Mouse (Mus musculus) stomach, embryonic 16.5 days (tissue): Measurements from ENCODE around the gene Nrf1. TPM values are rescaled to one million over a fixed set of nuclear protein-coding genes. Genes with fewer than 3 reads are reported as not detected.

ENCODE experiments used
- ATAC-seq: fragments of 200-750 bp; cut with Nextera tagmentation; 2 replicates; pipeline ENCODE4 v1.8.0; 2017; ENCODE audit warnings: moderate number of reproducible peaks, moderate TSS enrichment; ENCODE audit not compliant: insufficient read depth, low FRiP score
- H3K27ac ChIP-seq: fragments of 300-500 bp; sonication (generic); 2 replicates; pipeline ENCODE4 v1.5.1; 2014; ENCODE audit warnings: low read length
- H3K27me3 ChIP-seq: fragments of 300-500 bp; sonication (generic); 2 replicates; pipeline ENCODE4 v1.6.1; 2014; ENCODE audit warnings: low read length, control low read depth, mixed read lengths; ENCODE audit not compliant: control insufficient read depth, insufficient read depth
- H3K36me3 ChIP-seq: fragments of 300-500 bp; sonication (generic); 2 replicates; pipeline ENCODE4 v1.6.1; 2014; ENCODE audit warnings: low read length; ENCODE audit not compliant: control insufficient read depth, insufficient read depth
- H3K4me1 ChIP-seq: fragments of 300-500 bp; sonication (generic); 2 replicates; pipeline ENCODE4 v1.6.1; 2014; ENCODE audit warnings: low read length, control low read depth, mixed read lengths; ENCODE audit not compliant: control insufficient read depth, insufficient read depth
- H3K4me2 ChIP-seq: fragments of 300-500 bp; sonication (generic); 2 replicates; pipeline ENCODE4 v1.6.1; 2014; ENCODE audit warnings: low read depth, low read length, mixed read lengths
- H3K4me3 ChIP-seq: fragments of 300-500 bp; sonication (generic); replicated peaks from 2 replicates; pipeline ENCODE4 v1.5.1; 2014; ENCODE audit warnings: mild to moderate bottlenecking, low read length
- H3K9ac ChIP-seq: fragments of 300-500 bp; sonication (generic); 2 replicates; pipeline ENCODE4 v1.6.1; 2014; ENCODE audit warnings: low read length
- H3K9me3 ChIP-seq: fragments of 300-500 bp; sonication (generic); replicated peaks from 2 replicates; pipeline ENCODE4 v1.6.1; 2016; ENCODE audit warnings: low read length, control low read depth; ENCODE audit not compliant: control insufficient read depth
- WGBS: fragments of 180-500 bp; shearing (Covaris S2); extraction: QIAGEN DNeasy Blood & Tissue Kit; methylation state at CpG from one replicate; pipeline ENCODE4 v1.1.7; 2014; 5-methylcytosine and 5-hydroxymethylcytosine counted together
- polyA plus RNA-seq: library from polyadenylated mRNA; unstranded; fragments of >200 nt; fragmentation: Nextera tagmentation; extraction: Ambion mirVana; gene quantifications from 2 replicates; pipeline ENCODE4 v1.2.1, GENCODE M21; 2015

The Nrf1 gene
- polyA plus RNA-seq, 1 experiment from 2014 or later: 45.4 TPM

DNA sequence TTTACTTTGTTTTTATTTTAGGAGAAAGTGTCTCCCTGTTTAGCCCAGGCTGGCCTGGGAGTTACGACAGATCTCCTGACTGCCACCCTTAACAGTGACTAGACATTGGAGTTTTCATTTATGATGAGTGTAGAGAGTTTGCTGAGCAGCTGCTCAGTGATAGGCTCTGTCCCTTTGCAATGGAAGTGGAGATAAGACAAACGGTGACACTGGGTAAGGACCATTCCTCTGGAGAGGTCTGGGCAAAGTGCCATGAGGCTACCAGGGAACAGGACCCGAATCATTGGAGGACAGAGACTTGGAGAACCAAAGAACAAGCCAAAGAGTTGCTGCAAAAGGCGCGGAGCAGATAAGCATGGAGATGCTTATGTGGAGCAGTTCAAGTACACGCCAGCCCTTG, 100.0 kb downstream of the Nrf1 start:
- Histone ChIP-seq H3K9me3 (no peaks in the 10 kb centered on the region), H3K9ac (no peak overlapping the region), H3K27ac (no peak overlapping the region), H3K27me3 (no peaks in the 10 kb centered on the region), H3K4me2 (no peak overlapping the region), H3K36me3 (peaks cover 2% of the 10 kb centered on the region; the same call in 1 of the 2 replicates), H3K4me1 (no peaks in the 10 kb centered on the region), H3K4me3 (no peak overlapping the region)
- ATAC-seq: no peak
- 79% methylated on average over 6 of the region's 6 CpGs for WGBS

DNA sequence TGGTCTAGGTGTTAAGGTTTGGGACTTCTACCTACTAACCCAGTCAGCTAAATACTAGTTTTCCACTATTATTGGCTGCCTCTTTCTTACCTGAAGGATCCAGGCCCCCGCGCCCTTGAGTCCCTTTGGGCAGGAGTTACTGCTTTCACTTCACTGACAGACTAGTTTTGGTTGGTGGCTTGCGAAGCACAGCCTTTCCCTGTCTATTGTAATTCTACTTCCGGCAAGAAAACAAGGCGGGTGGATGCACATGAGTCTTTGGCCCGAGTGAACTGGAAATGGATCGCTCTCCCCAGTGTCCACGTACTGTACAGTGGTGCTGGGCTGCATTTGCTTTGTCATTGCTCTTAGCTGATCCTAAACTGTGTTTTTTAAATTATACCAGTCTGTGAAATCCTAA, 102.7 kb downstream of the Nrf1 start:
- Histone ChIP-seq H3K36me3 (no peaks in the 10 kb centered on the region), H3K4me1 (no peaks in the 10 kb centered on the region), H3K27me3 (no peaks in the 10 kb centered on the region), H3K9ac (no peak overlapping the region), H3K4me2 (no peak overlapping the region), H3K4me3 (no peak overlapping the region), H3K27ac (no peak overlapping the region), H3K9me3 (no peaks in the 10 kb centered on the region)
- ATAC-seq: no peak
- WGBS: 91% methylated on average over 8 of the region's 8 CpGs

DNA sequence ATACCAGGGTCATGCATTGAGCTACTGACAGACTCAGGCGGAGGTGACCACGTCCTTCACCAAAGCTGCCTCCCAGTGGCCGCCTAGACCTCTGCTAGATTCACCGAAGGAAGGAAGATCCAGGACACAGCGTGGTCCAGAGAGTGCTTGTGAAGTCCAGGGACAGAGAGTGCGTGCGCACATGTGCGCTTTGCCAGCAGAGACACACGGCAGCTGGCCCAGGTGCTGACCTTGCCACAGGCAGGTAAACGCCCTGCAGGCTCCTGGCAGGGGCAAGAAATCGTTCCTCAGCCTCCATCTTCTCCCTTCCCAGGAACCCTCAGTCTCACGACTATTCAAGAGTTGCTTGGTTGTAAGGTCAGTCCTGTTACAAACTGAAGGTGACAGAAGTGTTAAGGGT, 104.4 kb downstream of the Nrf1 start:
- H3K4me3 ChIP-seq: no peak overlapping the region
- no peak for ATAC-seq
- no peaks in the 10 kb centered on the region for H3K36me3 ChIP-seq
- H3K9ac ChIP-seq: no peak overlapping the region
- no peaks in the 10 kb centered on the region for H3K9me3 ChIP-seq
- no peak overlapping the region for H3K4me2 ChIP-seq
- 82% methylated on average over 12 of the region's 12 CpGs for WGBS
- no peaks in the 10 kb centered on the region for H3K4me1 ChIP-seq
- H3K27me3 ChIP-seq: no peaks in the 10 kb centered on the region
- peak overlapping the region; percentile 54; the same call in 1 of the 2 replicates for H3K27ac ChIP-seq

DNA sequence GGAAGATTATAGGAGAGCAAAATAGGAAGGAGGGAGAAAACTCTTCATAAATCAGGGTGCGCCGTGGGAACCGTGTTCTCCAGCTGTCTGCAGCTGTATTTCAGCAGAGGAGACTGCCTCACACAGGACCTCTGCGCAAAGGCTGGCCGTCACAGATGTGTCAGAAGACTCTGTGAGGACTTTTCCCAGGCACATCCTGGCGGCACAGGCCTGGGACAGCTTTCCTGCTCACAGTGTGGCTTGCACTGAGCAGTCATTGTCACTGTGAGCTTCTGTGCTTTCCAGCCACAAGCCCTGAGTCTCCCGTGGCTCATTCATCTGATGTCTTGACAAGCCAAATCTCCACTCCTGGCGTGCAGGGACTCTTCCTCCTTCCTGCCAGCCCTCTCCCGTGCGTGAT, 104.9 kb downstream of the Nrf1 start:
- no peak for ATAC-seq
- no peaks in the 10 kb centered on the region for H3K4me1 ChIP-seq

DNA sequence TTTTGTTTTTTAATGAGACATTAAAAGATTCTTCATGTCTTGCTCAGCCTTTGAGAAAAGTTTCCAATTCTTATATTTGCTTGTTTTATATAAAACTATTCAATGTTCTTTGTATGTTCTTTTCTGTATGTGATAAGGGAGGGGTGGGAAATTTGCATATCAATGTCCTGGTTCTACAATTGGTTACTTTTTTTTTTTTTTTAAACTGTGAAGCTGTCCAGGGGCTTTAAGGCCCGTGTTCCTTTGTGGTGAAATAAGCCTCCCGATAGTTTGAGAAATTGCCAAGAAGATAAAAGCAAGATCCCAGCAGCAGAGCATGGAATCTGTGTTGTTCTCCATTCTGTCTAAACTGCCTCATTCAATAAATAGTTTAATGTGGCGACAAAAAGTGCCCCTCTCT, 105.3 kb downstream of the Nrf1 start:
- no peak overlapping the region for H3K9ac ChIP-seq
- no peaks in the 10 kb centered on the region for H3K27me3 ChIP-seq
- H3K4me2 ChIP-seq: no peak overlapping the region
- H3K9me3 ChIP-seq: no peaks in the 10 kb centered on the region
- no peaks in the 10 kb centered on the region for H3K4me1 ChIP-seq
- 62% methylated on average over 3 of the region's 3 CpGs for WGBS
- H3K27ac ChIP-seq: no peak overlapping the region
- ATAC-seq: no peak
- H3K4me3 ChIP-seq: no peak overlapping the region
- no peaks in the 10 kb centered on the region for H3K36me3 ChIP-seq

More for the DNA sequence above, 104.9 kb downstream of the Nrf1 start:
- Histone ChIP-seq H3K27ac (peak overlapping the region; percentile 46; the same call in 1 of the 2 replicates), H3K27me3 (no peaks in the 10 kb centered on the region), H3K4me3 (no peak overlapping the region), H3K4me2 (no peak overlapping the region), H3K9ac (no peak overlapping the region), H3K9me3 (no peaks in the 10 kb centered on the region), H3K36me3 (no peaks in the 10 kb centered on the region)
- WGBS: 47% methylated on average over 10 of the region's 10 CpGs

DNA sequence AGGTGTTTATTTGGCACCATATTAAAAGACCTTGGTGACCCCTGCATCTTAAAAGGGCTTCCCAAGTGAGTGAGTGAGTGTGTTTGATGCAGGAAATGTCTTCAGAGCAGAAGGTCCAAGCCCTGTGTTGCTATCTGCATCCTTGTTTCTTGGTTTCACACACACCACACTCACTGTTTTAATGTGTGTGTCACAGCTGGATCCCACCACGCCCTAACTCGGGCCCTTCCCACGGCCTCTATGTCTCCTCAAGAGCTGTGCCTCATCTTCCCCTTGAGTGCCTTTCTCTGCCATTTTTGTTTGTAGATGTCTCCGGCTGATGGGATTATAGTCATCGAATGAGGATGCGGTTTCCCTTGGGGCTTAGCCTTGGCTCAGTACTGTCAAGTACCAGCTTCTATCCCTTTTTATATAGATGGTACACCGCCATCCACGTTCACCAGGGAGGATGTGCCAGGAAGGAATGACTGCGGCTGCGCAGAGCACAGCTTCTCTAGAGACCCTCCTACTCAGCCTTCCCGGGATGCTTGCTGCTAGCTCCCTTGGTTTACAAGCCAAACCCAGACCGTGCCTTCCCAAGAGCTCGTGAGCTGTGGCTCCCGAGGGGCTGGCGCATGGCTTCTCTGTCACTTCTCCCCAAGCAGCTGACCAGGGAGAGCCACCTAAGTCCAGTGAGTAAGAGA, 106.1 kb downstream of the Nrf1 start:
- H3K4me1 ChIP-seq: no peaks in the 10 kb centered on the region
- no peaks in the 10 kb centered on the region for H3K36me3 ChIP-seq
- H3K27me3 ChIP-seq: no peaks in the 10 kb centered on the region
- no peak overlapping the region for H3K4me3 ChIP-seq
- H3K27ac ChIP-seq: no peak overlapping the region
- no peak overlapping the region for H3K4me2 ChIP-seq
- no peak for ATAC-seq
- 89% methylated on average over 15 of the region's 15 CpGs for WGBS
- no peak overlapping the region for H3K9ac ChIP-seq
- H3K9me3 ChIP-seq: no peaks in the 10 kb centered on the region

DNA sequence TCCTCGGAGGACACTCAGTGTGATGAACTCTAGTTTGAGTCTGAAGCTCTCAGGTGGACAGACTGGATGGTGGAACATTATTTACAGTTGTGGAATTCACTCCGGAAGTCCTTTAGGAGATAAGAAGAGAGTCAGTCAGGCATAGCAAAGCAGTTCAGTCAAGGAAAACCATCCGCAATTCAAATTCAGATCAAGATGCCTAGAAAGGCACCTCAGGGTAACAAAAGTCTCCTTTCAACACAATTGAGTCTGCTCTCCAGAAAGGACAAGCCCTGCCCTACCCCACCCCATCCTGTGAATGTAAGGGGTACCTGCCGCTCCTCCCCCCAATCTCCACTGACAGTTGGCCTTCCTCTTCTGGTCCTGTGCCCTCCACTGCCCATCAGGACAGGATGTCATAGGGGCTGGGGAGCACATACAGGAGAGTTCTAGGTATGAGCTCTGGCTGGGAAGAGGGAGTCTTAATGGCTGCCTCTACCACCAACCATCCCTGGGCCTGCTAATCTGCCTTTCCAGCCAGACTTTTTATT, 111.8 kb downstream of the Nrf1 start:
- no peaks in the 10 kb centered on the region for H3K27me3 ChIP-seq
- no peak overlapping the region for H3K4me2 ChIP-seq
- H3K36me3 ChIP-seq: no peaks in the 10 kb centered on the region
- no peak for ATAC-seq
- no peak overlapping the region for H3K9ac ChIP-seq
- no peak overlapping the region for H3K27ac ChIP-seq
- H3K9me3 ChIP-seq: no peaks in the 10 kb centered on the region
- H3K4me1 ChIP-seq: no peaks in the 10 kb centered on the region
- H3K4me3 ChIP-seq: no peak overlapping the region
- 74% methylated on average over 4 of the region's 4 CpGs for WGBS

DNA sequence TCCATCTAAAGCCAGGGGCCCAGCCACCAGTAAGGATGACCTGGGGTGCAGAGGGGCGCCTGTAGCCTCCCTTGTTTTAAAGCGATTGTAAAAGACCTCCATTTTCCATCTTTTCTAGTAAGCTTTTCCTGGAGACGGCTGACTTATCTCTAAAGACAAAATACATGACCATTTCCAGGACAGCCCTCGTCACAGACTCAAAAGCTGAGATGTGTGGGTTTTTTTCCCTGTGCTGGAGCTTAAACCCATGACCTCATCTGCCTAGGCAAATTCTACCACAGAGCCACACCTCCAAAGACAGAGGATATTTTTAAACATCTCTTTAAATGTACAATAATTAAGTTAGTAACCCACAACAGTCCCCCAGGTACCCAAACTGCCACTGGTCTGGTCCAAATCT, 112.6 kb downstream of the Nrf1 start:
- no peak overlapping the region for H3K9ac ChIP-seq
- no peaks in the 10 kb centered on the region for H3K9me3 ChIP-seq
- H3K27ac ChIP-seq: no peak overlapping the region
- H3K36me3 ChIP-seq: no peaks in the 10 kb centered on the region
- H3K4me3 ChIP-seq: no peak overlapping the region
- no peaks in the 10 kb centered on the region for H3K27me3 ChIP-seq
- no peak for ATAC-seq
- 70% methylated on average over 4 of the region's 4 CpGs for WGBS
- no peak overlapping the region for H3K4me2 ChIP-seq
- H3K4me1 ChIP-seq: no peaks in the 10 kb centered on the region

DNA sequence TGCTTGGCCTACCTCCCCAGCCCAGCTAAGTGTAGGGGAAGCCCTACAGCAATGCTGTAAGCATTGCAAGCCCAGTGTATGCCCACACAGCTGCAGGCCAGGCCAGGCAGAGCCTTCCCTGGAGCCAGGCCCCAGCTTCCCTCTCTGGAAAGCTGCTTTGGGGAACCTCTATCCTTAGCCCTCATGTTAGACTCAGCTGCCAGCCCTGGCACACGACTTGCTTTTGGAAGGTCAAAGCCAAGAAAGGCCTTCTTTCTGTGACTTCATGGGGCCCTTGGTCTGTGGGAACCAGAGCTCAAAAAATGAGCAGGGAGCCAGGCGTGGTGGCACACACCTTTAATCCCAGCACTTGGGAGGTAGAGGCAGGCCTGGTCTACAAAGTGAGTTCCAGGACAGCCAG, 113.8 kb downstream of the Nrf1 start:
- Histone ChIP-seq H3K27me3 (no peaks in the 10 kb centered on the region), H3K9ac (no peak overlapping the region), H3K27ac (no peak overlapping the region), H3K4me3 (no peak overlapping the region), H3K9me3 (no peaks in the 10 kb centered on the region), H3K4me2 (no peak overlapping the region), H3K36me3 (no peaks in the 10 kb centered on the region), H3K4me1 (no peaks in the 10 kb centered on the region)
- WGBS: 67% methylated on average over 2 of the region's 2 CpGs
- ATAC-seq: no peak
